Mouse (Mus musculus) cerebellum, postnatal 4 days (tissue): Measurements from ENCODE around the gene Wdr44.
"Not testable (repeated sequence)": the region's sequence is repeated elsewhere in the genome, so short reads cannot be mapped to it uniquely, and the experiment has no call there.

Source experiments
- DNase-seq, 2 experiments: peaks; one replicate each; pipeline ENCODE4 v3.0.0; 2022; ENCODE audit warnings: low spot score in 2 of 2, mixed read lengths in 1 of 2

Wdr44 gene

DNA sequence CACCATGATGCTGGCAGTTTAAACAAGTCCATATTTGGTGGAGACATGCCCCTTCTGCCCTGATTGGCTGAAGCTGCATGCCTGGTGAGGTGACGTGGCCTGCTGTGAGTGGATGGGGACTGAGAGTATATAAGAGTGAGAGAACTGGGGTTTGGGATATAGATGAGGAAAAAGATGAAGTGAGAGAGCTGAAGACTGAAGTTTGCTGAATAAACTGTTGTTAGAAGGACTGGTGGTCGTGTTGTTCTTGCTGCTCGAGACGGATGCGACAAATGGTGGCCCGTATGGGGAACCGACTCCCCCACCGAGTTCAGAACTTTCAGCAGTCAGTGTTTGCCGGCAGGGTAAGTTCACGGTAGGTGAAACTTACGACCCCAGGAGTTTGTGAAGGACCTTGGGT lies 140.9 kb downstream of the Wdr44 start:
- DNase-seq, result not testable (repeated sequence)

GRCm38 (mm10) chrX:23840921-23841320 lies 148.1 kb downstream of the Wdr44 start:
- DNase-seq, result no peak
